Mouse (Mus musculus) lung, embryonic 14.5 days (tissue): ENCODE data around the gene Grik3. TPM values are rescaled to one million over a fixed set of nuclear protein-coding genes. Genes with fewer than 3 reads are reported as not detected.
A peak's percentile ranks its signal among the peaks of the same experiment; 100 is the strongest.

Experiments used
- ATAC-seq: fragments of 200-750 bp; cut with Nextera tagmentation; 2 replicates; pipeline ENCODE4 v1.8.0; 2017; ENCODE audit warnings: mild to moderate bottlenecking, moderate TSS enrichment, moderate library complexity; ENCODE audit not compliant: insufficient read depth
- DNase-seq: peaks from one replicate; pipeline ENCODE4 v3.0.0-alpha.2; 2015
- H3K27ac ChIP-seq: fragments of 300-500 bp; sonication (generic); 2 replicates; pipeline ENCODE4 v1.5.1; 2014; ENCODE audit warnings: low read depth, mild to moderate bottlenecking, moderate library complexity
- H3K27me3 ChIP-seq: fragments of 300-500 bp; sonication (generic); 2 replicates; pipeline ENCODE4 v1.6.1; 2014; ENCODE audit warnings: low read length, control low read depth; ENCODE audit not compliant: insufficient read depth
- H3K36me3 ChIP-seq: fragments of 300-500 bp; sonication (generic); 2 replicates; pipeline ENCODE4 v1.6.1; 2014; ENCODE audit warnings: control low read depth; ENCODE audit not compliant: insufficient read depth
- H3K4me1 ChIP-seq: fragments of 300-500 bp; sonication (generic); 2 replicates; pipeline ENCODE4 v1.6.1; 2014; ENCODE audit warnings: antibody characterized with exemption, control low read depth; ENCODE audit not compliant: insufficient read depth
- H3K4me2 ChIP-seq: fragments of 300-500 bp; sonication (generic); 2 replicates; pipeline ENCODE4 v1.6.1; 2014; ENCODE audit warnings: mild to moderate bottlenecking
- H3K4me3 ChIP-seq: fragments of 300-500 bp; sonication (generic); 2 replicates; pipeline ENCODE4 v1.5.1; 2014; ENCODE audit warnings: low read depth, low read length
- H3K9ac ChIP-seq: fragments of 300-500 bp; sonication (generic); 2 replicates; pipeline ENCODE4 v1.6.1; 2014
- H3K9me3 ChIP-seq: fragments of 300-500 bp; sonication (generic); 2 replicates; pipeline ENCODE4 v1.6.1; 2016; ENCODE audit warnings: low read depth, low read length, control low read depth
- CTCF ChIP-seq: IDR thresholded peaks from 2 replicates; pipeline ENCODE4 v1.5.1; 2016; ENCODE audit warnings: antibody characterized with exemption, low read depth
- WGBS: fragments of 180-500 bp; shearing (Covaris S2); extraction: QIAGEN DNeasy Blood & Tissue Kit; methylation state at CpG from one replicate; pipeline ENCODE4 v1.1.7; 2014; 5-methylcytosine and 5-hydroxymethylcytosine counted together
- polyA plus RNA-seq: library from polyadenylated mRNA; unstranded; fragments of >200 nt; fragmentation: Nextera tagmentation; extraction: Ambion mirVana; gene quantifications from 2 replicates; pipeline ENCODE4 v1.2.1, GENCODE M21; 2014

Grik3 gene
- polyA plus RNA-seq, 1 experiment from 2014 or later, result not detected

DNA sequence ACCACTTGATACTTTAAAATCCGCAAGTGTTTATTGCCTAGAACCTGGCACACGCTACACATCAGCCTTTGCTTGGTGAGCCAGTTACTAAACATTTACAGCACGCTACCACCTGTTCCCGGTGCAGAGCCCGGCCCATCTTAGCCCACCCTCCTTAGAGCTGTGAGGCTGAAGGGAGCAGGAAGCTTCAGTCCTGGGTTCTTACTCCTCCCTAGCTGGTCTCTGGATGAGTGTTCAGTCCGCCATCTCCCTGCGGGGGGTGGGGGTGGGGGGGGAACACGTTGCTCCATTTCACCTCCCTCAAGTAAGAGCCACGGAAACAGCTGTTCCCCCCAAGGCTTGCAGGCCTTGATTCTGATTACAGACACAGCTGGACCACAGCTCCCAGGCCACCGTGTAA is 236.5 kb downstream of the Grik3 start:
- H3K9me3 ChIP-seq, result no peaks in the 10 kb centered on the region
- H3K4me2 ChIP-seq, result no peak overlapping the region
- H3K4me3 ChIP-seq, result no peak overlapping the region
- TF ChIP-seq CTCF, result no peak
- no peaks in the 10 kb centered on the region for H3K4me1 ChIP-seq
- no peak overlapping the region for H3K9ac ChIP-seq
- ATAC-seq (no peak), DNase-seq (no peak)
- H3K27ac ChIP-seq, result no peak overlapping the region
- 39% methylated on average over 10 of the region's 10 CpGs for WGBS
- peaks cover 38% of the 10 kb centered on the region for H3K27me3 ChIP-seq
- H3K36me3 ChIP-seq, result no peaks in the 10 kb centered on the region

GRCm38 (mm10) chr4:125727626-125728025 is 237.1 kb downstream of the Grik3 start:
- 42% methylated on average over 4 of the region's 4 CpGs for WGBS
- no peak overlapping the region for H3K27ac ChIP-seq
- ATAC-seq (no peak), DNase-seq (no peak)
- H3K4me3 ChIP-seq, result no peak overlapping the region
- H3K9ac ChIP-seq, result no peak overlapping the region
- no peaks in the 10 kb centered on the region for H3K4me1 ChIP-seq
- no peak overlapping the region for H3K4me2 ChIP-seq
- no peak for TF ChIP-seq CTCF
- no peaks in the 10 kb centered on the region for H3K36me3 ChIP-seq
- H3K27me3 ChIP-seq, result peaks cover 38% of the 10 kb centered on the region
- H3K9me3 ChIP-seq, result no peaks in the 10 kb centered on the region

DNA sequence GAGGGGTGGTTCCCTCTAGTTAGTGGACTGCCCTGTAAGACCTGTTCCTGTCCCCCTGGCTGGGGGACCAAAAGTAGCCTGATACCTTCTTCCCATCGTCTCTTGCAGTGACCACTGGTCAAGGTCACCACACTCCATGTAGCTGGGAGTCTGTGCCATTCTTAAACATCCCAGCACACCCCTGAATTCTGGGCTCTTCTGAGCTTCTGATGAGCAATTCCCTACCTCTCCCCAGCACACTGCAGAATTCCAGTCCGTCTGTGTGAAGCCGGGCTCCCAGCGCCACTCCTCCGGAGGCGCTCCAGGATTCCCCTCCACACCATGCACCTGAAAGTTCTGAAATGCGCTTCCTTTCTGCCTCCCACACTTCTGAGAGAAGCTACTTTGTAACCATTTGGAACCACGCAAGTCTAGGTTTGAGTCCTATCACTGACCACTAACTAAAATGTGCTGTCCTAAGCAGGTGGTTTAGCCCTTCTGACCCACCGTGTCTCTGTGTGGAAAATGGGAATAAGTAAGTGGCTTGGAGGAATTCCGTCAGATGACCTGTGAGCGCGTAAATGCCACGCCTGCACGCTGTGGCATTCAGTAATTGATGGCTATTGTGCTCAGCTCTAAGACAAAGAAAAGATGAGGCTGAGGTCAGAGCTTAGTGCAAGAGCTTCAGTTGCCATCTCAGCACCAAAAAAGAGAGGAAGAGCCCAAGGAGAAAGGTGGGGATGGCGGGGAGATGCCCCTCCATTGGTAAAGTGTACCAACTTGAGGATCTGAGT is 237.8 kb downstream of the Grik3 start:
- H3K9ac ChIP-seq, result no peak overlapping the region
- ATAC-seq, result no peak
- H3K4me2 ChIP-seq, result no peak overlapping the region

GRCm38 (mm10) chr4:125729305-125730220 is 239.1 kb downstream of the Grik3 start:
- Histone ChIP-seq H3K27me3 (peaks cover 38% of the 10 kb centered on the region), H3K4me2 (0 out of 2 replicates have a peak overlapping the region, but pooled peaks have one; percentile 12), H3K36me3 (no peaks in the 10 kb centered on the region), H3K27ac (no peak overlapping the region), H3K4me3 (no peak overlapping the region), H3K9me3 (no peaks in the 10 kb centered on the region), H3K4me1 (no peaks in the 10 kb centered on the region), H3K9ac (no peak overlapping the region)
- ATAC-seq (no peak), DNase-seq (no peak)
- no peak for TF ChIP-seq CTCF
- 6% methylated on average over 38 of the region's 38 CpGs for WGBS

More for the DNA sequence above, 237.8 kb downstream of the Grik3 start:
- H3K4me1 ChIP-seq, result no peaks in the 10 kb centered on the region
- DNase-seq, result no peak
- H3K9me3 ChIP-seq, result no peaks in the 10 kb centered on the region
- H3K27ac ChIP-seq, result no peak overlapping the region
- WGBS, result 10% methylated on average over 15 of the region's 15 CpGs
- peaks cover 38% of the 10 kb centered on the region for H3K27me3 ChIP-seq
- no peak overlapping the region for H3K4me3 ChIP-seq
- H3K36me3 ChIP-seq, result no peaks in the 10 kb centered on the region
- no peak for TF ChIP-seq CTCF

DNA sequence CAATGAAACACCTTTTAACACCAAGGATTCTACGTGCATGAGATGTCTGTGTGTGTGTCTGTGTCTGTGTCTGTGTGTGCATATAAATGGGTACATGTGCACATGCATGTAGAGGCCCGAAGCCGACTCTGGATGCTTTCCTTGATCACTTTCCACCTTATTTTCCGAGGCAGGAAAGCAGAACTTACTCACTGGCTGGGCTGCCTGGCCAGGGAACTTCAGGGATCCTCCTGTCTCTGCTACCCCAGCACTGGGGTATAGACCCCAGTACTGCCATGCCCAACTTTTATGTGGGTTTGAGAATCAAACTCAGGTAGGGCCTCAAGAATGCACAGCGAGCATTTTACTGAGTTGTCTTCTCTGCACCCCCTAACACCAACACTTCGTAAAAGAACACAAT is 240.3 kb downstream of the Grik3 start:
- H3K9ac ChIP-seq, result no peak overlapping the region
- peaks cover 38% of the 10 kb centered on the region for H3K27me3 ChIP-seq
- no peak overlapping the region for H3K4me2 ChIP-seq
- no peaks in the 10 kb centered on the region for H3K9me3 ChIP-seq
- no peaks in the 10 kb centered on the region for H3K4me1 ChIP-seq
- H3K36me3 ChIP-seq, result no peaks in the 10 kb centered on the region
- 82% methylated on average over 6 of the region's 6 CpGs for WGBS
- DNase-seq (no peak), ATAC-seq (no peak)
- H3K27ac ChIP-seq, result no peak overlapping the region
- no peak for TF ChIP-seq CTCF
- no peak overlapping the region for H3K4me3 ChIP-seq

- H3K27ac ChIP-seq, result no peak overlapping the region
- ATAC-seq (no peak), DNase-seq (no peak)
- no peak overlapping the region for H3K4me2 ChIP-seq
- no peaks in the 10 kb centered on the region for H3K9me3 ChIP-seq
- no peaks in the 10 kb centered on the region for H3K36me3 ChIP-seq
- no peaks in the 10 kb centered on the region for H3K4me1 ChIP-seq
- no peak overlapping the region for H3K9ac ChIP-seq
- no peak overlapping the region for H3K4me3 ChIP-seq
- WGBS, result 55% methylated on average over 4 of the region's 4 CpGs
- H3K27me3 ChIP-seq, result no peaks in the 10 kb centered on the region
- no peak for TF ChIP-seq CTCF
Observed at GRCm38 (mm10) chr4:125736783-125737182, 246.3 kb downstream of the Grik3 start.

DNA sequence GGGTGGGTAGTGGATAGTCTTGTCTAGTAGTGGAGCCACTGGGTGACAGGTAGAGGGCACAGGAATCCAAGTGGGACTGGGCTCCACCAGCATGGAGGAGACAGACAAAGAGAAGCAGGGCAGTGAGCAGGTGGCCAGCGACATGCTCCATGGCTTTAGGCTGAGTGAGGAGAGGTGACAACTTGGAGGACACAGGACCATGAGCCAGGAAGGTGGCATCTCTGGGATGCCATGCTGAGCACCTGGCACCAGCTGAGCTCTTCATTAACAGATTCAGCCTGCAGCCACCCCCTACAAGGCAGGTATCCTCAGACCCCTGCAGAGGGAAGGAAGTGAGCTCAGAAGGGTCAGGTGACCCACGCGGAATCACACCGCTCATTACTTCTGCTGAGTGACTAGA is 248.3 kb downstream of the Grik3 start:
- no peak for DNase-seq
- 78% methylated on average over 4 of the region's 4 CpGs for WGBS
- Histone ChIP-seq H3K9me3 (no peaks in the 10 kb centered on the region), H3K4me3 (no peak overlapping the region), H3K27me3 (no peaks in the 10 kb centered on the region), H3K9ac (no peak overlapping the region), H3K4me2 (no peak overlapping the region), H3K27ac (no peak overlapping the region), H3K4me1 (no peaks in the 10 kb centered on the region), H3K36me3 (no peaks in the 10 kb centered on the region)
- ATAC-seq, result no peak
- no peak for TF ChIP-seq CTCF
